Mouse (Mus musculus) ES-Bruce4 (cell line): ENCODE measurements around the gene Psen2.

Experiments used
- CTCF ChIP-seq: IDR thresholded peaks from one replicate; pipeline ENCODE4 v1.8.1; 2011; ENCODE audit warnings: low read depth, low read length
- EP300 ChIP-seq: IDR thresholded peaks from 2 replicates; pipeline ENCODE4 v1.6.1; 2011; ENCODE audit warnings: low read depth, low read length; ENCODE audit not compliant: insufficient read depth
- POLR2A ChIP-seq: IDR thresholded peaks from one replicate; pipeline ENCODE4 v1.8.1; 2011; ENCODE audit warnings: low read length; ENCODE audit not compliant: insufficient read depth

DNA sequence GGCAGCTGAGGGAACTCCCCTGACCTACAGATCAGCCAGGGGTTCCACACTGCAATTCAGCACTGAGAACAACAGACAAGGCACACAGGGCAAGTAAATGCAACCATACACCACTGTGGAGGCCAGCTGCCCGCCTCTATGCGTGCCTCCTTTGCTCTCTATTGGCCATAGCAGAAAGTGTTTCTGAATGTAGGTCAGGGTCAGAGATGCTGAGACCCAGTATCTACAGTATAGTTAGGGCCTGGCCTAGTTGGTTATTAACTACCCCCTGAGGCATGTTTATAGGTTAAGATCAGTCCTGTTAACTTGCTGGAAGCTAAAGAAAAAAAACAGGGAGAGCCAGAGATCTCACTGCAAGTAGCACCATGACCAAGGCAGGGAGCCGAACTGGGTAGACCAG is 80.5 kb downstream of the Psen2 start:
- TF ChIP-seq POLR2A, result no peak
- TF ChIP-seq EP300, result no peak
- no peak for TF ChIP-seq CTCF
